Mouse (Mus musculus) thymus, adult 2 months (tissue): ENCODE results near the gene Pdcd11.

ENCODE experiments used
- CTCF ChIP-seq: fragments of 200-500 bp; IDR thresholded peaks from 2 replicates; pipeline ENCODE4 v1.5.1; 2012; ENCODE audit warnings: mild to moderate bottlenecking, control low read depth, low read length, moderate library complexity, borderline replicate concordance; ENCODE audit not compliant: control insufficient read depth, poor library complexity, insufficient read depth; ENCODE audit errors: extremely low read depth
- POLR2A ChIP-seq: fragments of 200-500 bp; IDR thresholded peaks from 2 replicates; pipeline ENCODE4 v1.6.1; 2012; ENCODE audit warnings: mild to moderate bottlenecking, low read length, control low read depth, moderate library complexity; ENCODE audit not compliant: control insufficient read depth, poor library complexity, insufficient read depth; ENCODE audit errors: extremely low read depth

GRCm38 (mm10) chr19:47118634-47119033 lies 28.1 kb downstream of the Pdcd11 start:
- TF ChIP-seq CTCF (no peak), POLR2A (no peak)
